Mouse (Mus musculus) lung, embryonic 14.5 days (tissue): ENCODE data around the gene Cdkn2aipnl. TPM values are rescaled to one million over a fixed set of nuclear protein-coding genes. Genes with fewer than 3 reads are reported as not detected.

Source experiments
- ATAC-seq: fragments of 200-750 bp; cut with Nextera tagmentation; 2 replicates; pipeline ENCODE4 v1.8.0; 2017; ENCODE audit warnings: mild to moderate bottlenecking, moderate TSS enrichment, moderate library complexity; ENCODE audit not compliant: insufficient read depth
- DNase-seq: peaks from one replicate; pipeline ENCODE4 v3.0.0-alpha.2; 2015
- H3K27ac ChIP-seq: fragments of 300-500 bp; sonication (generic); 2 replicates; pipeline ENCODE4 v1.5.1; 2014; ENCODE audit warnings: low read depth, mild to moderate bottlenecking, moderate library complexity
- H3K27me3 ChIP-seq: fragments of 300-500 bp; sonication (generic); 2 replicates; pipeline ENCODE4 v1.6.1; 2014; ENCODE audit warnings: low read length, control low read depth; ENCODE audit not compliant: insufficient read depth
- H3K36me3 ChIP-seq: fragments of 300-500 bp; sonication (generic); 2 replicates; pipeline ENCODE4 v1.6.1; 2014; ENCODE audit warnings: control low read depth; ENCODE audit not compliant: insufficient read depth
- H3K4me1 ChIP-seq: fragments of 300-500 bp; sonication (generic); 2 replicates; pipeline ENCODE4 v1.6.1; 2014; ENCODE audit warnings: antibody characterized with exemption, control low read depth; ENCODE audit not compliant: insufficient read depth
- H3K4me2 ChIP-seq: fragments of 300-500 bp; sonication (generic); 2 replicates; pipeline ENCODE4 v1.6.1; 2014; ENCODE audit warnings: mild to moderate bottlenecking
- H3K4me3 ChIP-seq: fragments of 300-500 bp; sonication (generic); 2 replicates; pipeline ENCODE4 v1.5.1; 2014; ENCODE audit warnings: low read depth, low read length
- H3K9ac ChIP-seq: fragments of 300-500 bp; sonication (generic); 2 replicates; pipeline ENCODE4 v1.6.1; 2014
- H3K9me3 ChIP-seq: fragments of 300-500 bp; sonication (generic); 2 replicates; pipeline ENCODE4 v1.6.1; 2016; ENCODE audit warnings: low read depth, low read length, control low read depth
- CTCF ChIP-seq: IDR thresholded peaks from 2 replicates; pipeline ENCODE4 v1.5.1; 2016; ENCODE audit warnings: antibody characterized with exemption, low read depth
- WGBS: fragments of 180-500 bp; shearing (Covaris S2); extraction: QIAGEN DNeasy Blood & Tissue Kit; methylation state at CpG from one replicate; pipeline ENCODE4 v1.1.7; 2014; 5-methylcytosine and 5-hydroxymethylcytosine counted together
- polyA plus RNA-seq: library from polyadenylated mRNA; unstranded; fragments of >200 nt; fragmentation: Nextera tagmentation; extraction: Ambion mirVana; gene quantifications from 2 replicates; pipeline ENCODE4 v1.2.1, GENCODE M21; 2014

The Cdkn2aipnl gene
- polyA plus RNA-seq, 1 experiment from 2014 or later, result 107 TPM

DNA sequence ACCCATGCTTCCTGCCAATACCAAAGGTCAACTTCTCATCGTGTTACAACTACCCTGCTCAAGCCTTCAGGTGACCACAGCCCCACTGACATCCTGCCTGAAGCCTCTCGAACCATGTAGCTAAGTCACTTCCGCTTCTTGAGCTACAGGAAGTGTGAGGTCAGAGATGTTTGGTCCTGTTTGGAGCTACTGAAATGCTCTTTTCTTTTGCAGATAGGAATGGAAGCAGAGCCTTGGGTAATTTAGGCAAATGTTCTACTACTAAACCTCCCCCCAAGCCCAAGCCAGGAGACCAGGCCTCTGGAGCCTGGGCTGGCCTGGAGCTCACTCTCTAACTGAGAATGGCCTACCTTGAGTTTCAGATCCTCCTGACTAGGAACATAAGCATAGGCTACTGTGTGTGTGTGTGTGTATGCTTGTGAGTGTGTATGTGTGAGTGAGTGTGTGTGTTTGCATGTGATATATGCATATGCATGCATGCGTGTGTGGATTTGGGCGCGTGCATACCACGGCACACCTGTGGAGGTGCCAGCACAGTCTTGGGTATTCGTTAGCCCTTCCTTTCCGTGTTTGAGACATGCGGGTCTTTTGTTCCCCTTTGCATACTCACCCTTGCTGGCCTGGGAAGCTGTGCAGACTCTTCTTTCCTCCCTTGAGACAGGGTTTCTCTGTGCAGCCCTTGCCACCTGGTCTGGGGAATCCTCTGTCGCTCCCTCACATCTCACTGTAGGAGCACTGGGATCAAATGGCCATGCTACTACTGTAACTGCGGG lies 28.5 kb upstream of the Cdkn2aipnl start:
- ATAC-seq, result no peak
- peak; percentile 17 for DNase-seq
- WGBS, result 79% methylated on average over 12 of the region's 12 CpGs
- H3K4me2 ChIP-seq, result no peak overlapping the region
- H3K9ac ChIP-seq, result no peak overlapping the region
- H3K4me3 ChIP-seq, result no peak overlapping the region
- H3K4me1 ChIP-seq, result no peaks in the 10 kb centered on the region
- H3K27ac ChIP-seq, result no peak overlapping the region
- no peak for TF ChIP-seq CTCF
- no peaks in the 10 kb centered on the region for H3K27me3 ChIP-seq
- no peaks in the 10 kb centered on the region for H3K36me3 ChIP-seq
- no peaks in the 10 kb centered on the region for H3K9me3 ChIP-seq

DNA sequence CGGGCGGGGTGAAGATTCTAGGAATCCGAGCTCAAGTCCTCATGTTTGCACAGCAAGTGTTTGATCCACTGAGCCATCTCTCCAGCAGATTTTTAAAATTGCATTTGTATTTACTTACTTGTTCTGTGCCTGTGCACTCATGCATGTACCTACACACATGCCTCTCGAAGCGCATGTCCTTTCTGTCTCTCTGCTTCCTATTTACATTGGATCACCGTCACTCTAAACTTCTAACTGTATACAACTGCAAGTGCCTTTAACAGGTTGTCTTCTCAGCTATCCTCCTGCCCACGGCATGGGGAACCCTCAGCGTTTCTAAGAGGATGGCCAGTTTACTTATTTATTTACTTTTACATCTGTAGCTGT lies 27.9 kb upstream of the Cdkn2aipnl start:
- no peaks in the 10 kb centered on the region for H3K27me3 ChIP-seq
- H3K27ac ChIP-seq, result no peak overlapping the region
- DNase-seq (no peak), ATAC-seq (no peak)
- H3K36me3 ChIP-seq, result no peaks in the 10 kb centered on the region
- no peaks in the 10 kb centered on the region for H3K9me3 ChIP-seq
- no peaks in the 10 kb centered on the region for H3K4me1 ChIP-seq
- no peak overlapping the region for H3K9ac ChIP-seq
- 54% methylated on average over 8 of the region's 8 CpGs for WGBS
- no peak overlapping the region for H3K4me2 ChIP-seq
- no peak for TF ChIP-seq CTCF
- no peak overlapping the region for H3K4me3 ChIP-seq

- 39% methylated on average over 13 of the region's 13 CpGs for WGBS
- no peak for TF ChIP-seq CTCF
- DNase-seq, result peak; percentile 40
Observed at GRCm38 (mm10) chr11:51940511-51940955, 26.9 kb upstream of the Cdkn2aipnl start.

GRCm38 (mm10) chr11:51942602-51943499 lies 24.6 kb upstream of the Cdkn2aipnl start:
- H3K4me2 ChIP-seq, result no peak overlapping the region
- H3K9me3 ChIP-seq, result no peaks in the 10 kb centered on the region
- no peak overlapping the region for H3K27ac ChIP-seq
- ATAC-seq, result no peak
- no peaks in the 10 kb centered on the region for H3K4me1 ChIP-seq
- peak; percentile 36 for DNase-seq
- no peak for TF ChIP-seq CTCF
- no peaks in the 10 kb centered on the region for H3K27me3 ChIP-seq
- H3K4me3 ChIP-seq, result no peak overlapping the region
- H3K36me3 ChIP-seq, result no peaks in the 10 kb centered on the region
- 47% methylated on average over 15 of the region's 15 CpGs for WGBS
- H3K9ac ChIP-seq, result no peak overlapping the region

More at GRCm38 (mm10) chr11:51940511-51940955, 26.9 kb upstream of the Cdkn2aipnl start:
- Histone ChIP-seq H3K9me3 (no peaks in the 10 kb centered on the region), H3K4me1 (no peaks in the 10 kb centered on the region), H3K27ac (no peak overlapping the region), H3K36me3 (no peaks in the 10 kb centered on the region), H3K4me3 (no peak overlapping the region), H3K27me3 (no peaks in the 10 kb centered on the region), H3K4me2 (no peak overlapping the region), H3K9ac (no peak overlapping the region)
- no peak for ATAC-seq

DNA sequence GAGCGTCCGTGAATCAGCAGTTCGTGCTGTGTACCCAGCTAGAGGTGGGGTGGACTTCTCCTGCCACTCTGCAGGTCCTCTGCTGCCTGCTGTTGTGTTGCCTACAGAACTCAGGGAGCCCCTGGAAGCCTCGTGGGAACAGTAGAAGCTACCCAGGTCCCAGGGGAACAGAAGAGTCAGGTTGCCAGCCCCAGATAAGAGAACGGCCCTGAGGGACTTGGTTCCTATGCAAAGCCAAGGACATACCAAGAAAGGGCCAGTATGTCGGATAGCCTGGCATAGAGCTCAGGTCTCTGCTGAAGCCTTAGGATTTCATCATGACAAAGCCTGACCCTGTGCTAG lies 24.0 kb upstream of the Cdkn2aipnl start:
- no peak for TF ChIP-seq CTCF
- no peak overlapping the region for H3K4me3 ChIP-seq
- H3K4me2 ChIP-seq, result no peak overlapping the region
- WGBS, result 26% methylated on average over 6 of the region's 6 CpGs
- ATAC-seq (no peak), DNase-seq (no peak)
- no peaks in the 10 kb centered on the region for H3K9me3 ChIP-seq
- H3K27me3 ChIP-seq, result no peaks in the 10 kb centered on the region
- H3K4me1 ChIP-seq, result no peaks in the 10 kb centered on the region
- H3K9ac ChIP-seq, result no peak overlapping the region
- H3K27ac ChIP-seq, result no peak overlapping the region
- no peaks in the 10 kb centered on the region for H3K36me3 ChIP-seq

DNA sequence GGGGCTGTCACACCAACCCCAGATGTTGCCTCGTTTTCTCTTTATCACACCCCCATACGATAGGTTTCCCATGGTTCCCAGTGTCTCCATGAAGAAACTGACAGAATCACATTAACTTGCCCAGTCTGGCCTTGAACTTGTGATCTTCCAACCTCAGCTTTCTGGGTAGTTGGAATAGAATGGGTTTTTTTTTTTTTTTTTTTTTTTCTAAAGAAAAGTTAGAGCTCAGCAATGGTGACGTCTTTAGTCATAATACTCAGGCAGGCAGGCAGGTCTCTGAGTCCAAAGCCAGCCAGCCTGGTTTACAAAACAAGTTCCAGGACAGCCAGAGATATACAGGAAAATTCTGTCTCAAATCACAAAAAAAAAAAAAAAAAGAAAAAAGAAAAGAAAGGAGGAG lies 23.2 kb upstream of the Cdkn2aipnl start:
- Histone ChIP-seq H3K27ac (no peak overlapping the region), H3K27me3 (no peaks in the 10 kb centered on the region), H3K4me3 (no peak overlapping the region), H3K36me3 (no peaks in the 10 kb centered on the region), H3K4me2 (no peak overlapping the region), H3K9ac (no peak overlapping the region), H3K4me1 (no peaks in the 10 kb centered on the region), H3K9me3 (no peaks in the 10 kb centered on the region)
- ATAC-seq (no peak), DNase-seq (no peak)
- no peak for TF ChIP-seq CTCF
- WGBS, result 66% methylated on average over 3 of the region's 3 CpGs

GRCm38 (mm10) chr11:51945548-51945947 lies 21.9 kb upstream of the Cdkn2aipnl start:
- Histone ChIP-seq H3K9ac (no peak overlapping the region), H3K4me3 (no peak overlapping the region), H3K4me2 (no peak overlapping the region), H3K27me3 (no peaks in the 10 kb centered on the region), H3K36me3 (no peaks in the 10 kb centered on the region), H3K27ac (no peak overlapping the region), H3K9me3 (no peaks in the 10 kb centered on the region), H3K4me1 (no peaks in the 10 kb centered on the region)
- no peak for TF ChIP-seq CTCF
- ATAC-seq, result no peak
- WGBS, result 6% methylated on average over 8 of the region's 8 CpGs
- no peak for DNase-seq
